Mouse (Mus musculus): ENCODE measurements around the gene Pla2g4a.

DNA sequence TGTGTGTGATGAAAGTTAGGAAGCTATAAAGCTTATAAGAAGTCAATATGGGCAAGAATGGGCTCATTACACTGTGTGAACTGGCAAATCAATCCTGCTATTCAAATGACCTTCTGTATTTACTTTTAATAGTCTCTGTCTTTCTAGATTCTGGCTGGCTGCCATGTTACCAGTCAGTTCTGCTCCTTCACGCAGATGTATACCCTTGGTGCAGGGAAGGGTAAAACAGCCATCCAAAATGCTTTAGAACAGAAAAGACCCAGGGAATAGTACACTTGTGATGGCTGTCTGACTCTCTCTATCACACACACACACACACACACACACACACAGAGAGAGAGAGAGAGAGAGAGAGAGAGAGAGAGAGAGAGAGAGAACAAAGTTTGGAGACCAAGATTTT lies 128.6 kb downstream of the Pla2g4a start:
- no peak for TF ChIP-seq EP300 (IDR thresholded peaks at IDR 0.05)
- TF ChIP-seq CTCF (IDR thresholded peaks at IDR 0.05): no peak
